Mouse (Mus musculus) neural tube, embryonic 11.5 days (tissue): ENCODE results near the gene Vps13c. TPM values are rescaled to one million over a fixed set of nuclear protein-coding genes. Genes with fewer than 3 reads are reported as not detected.

Experiments used
- ATAC-seq: fragments of 200-750 bp; cut with Nextera tagmentation; 2 replicates; pipeline ENCODE4 v1.8.0; 2017; ENCODE audit warnings: moderate number of reproducible peaks, mild to moderate bottlenecking, moderate TSS enrichment, moderate library complexity; ENCODE audit not compliant: insufficient read depth, low FRiP score, low TSS enrichment
- DNase-seq: peaks from one replicate; pipeline ENCODE4 v3.0.0-alpha.2; 2015; ENCODE audit warnings: low spot score
- H3K27ac ChIP-seq: fragments of 300-500 bp; sonication (generic); 2 replicates; pipeline ENCODE4 v1.5.1; 2014; ENCODE audit warnings: low read depth, mild to moderate bottlenecking, low read length
- H3K27me3 ChIP-seq: fragments of 300-500 bp; sonication (generic); 2 replicates; pipeline ENCODE4 v1.6.1; 2014; ENCODE audit warnings: mild to moderate bottlenecking, low read length, mixed read lengths; ENCODE audit not compliant: control insufficient read depth, insufficient read depth
- H3K36me3 ChIP-seq: fragments of 300-500 bp; sonication (generic); 2 replicates; pipeline ENCODE4 v1.6.1; 2014; ENCODE audit warnings: mild to moderate bottlenecking, low read length, moderate library complexity, mixed read lengths; ENCODE audit not compliant: control insufficient read depth, insufficient read depth
- H3K4me1 ChIP-seq: fragments of 300-500 bp; sonication (generic); 2 replicates; pipeline ENCODE4 v1.6.1; 2014; ENCODE audit warnings: low read length, mixed read lengths; ENCODE audit not compliant: control insufficient read depth, insufficient read depth
- H3K4me2 ChIP-seq: fragments of 300-500 bp; sonication (generic); 2 replicates; pipeline ENCODE4 v1.6.1; 2014; ENCODE audit warnings: low read depth, mild to moderate bottlenecking, moderate library complexity
- H3K4me3 ChIP-seq: fragments of 300-500 bp; sonication (generic); 2 replicates; pipeline ENCODE4 v1.5.1; 2014; ENCODE audit warnings: low read depth, low read length
- H3K9ac ChIP-seq: fragments of 300-500 bp; sonication (generic); 2 replicates; pipeline ENCODE4 v1.6.1; 2014; ENCODE audit warnings: mild to moderate bottlenecking, low read length
- H3K9me3 ChIP-seq: fragments of 300-500 bp; sonication (generic); 2 replicates; pipeline ENCODE4 v1.6.1; 2016; ENCODE audit warnings: low read length; ENCODE audit not compliant: control insufficient read depth
- WGBS: fragments of 180-500 bp; shearing (Covaris S2); extraction: QIAGEN DNeasy Blood & Tissue Kit; methylation state at CpG from one replicate; pipeline ENCODE4 v1.1.7; 2014; 5-methylcytosine and 5-hydroxymethylcytosine counted together
- polyA plus RNA-seq: library from polyadenylated mRNA; unstranded; fragments of >200 nt; fragmentation: Nextera tagmentation; extraction: Ambion mirVana; gene quantifications from 2 replicates; pipeline ENCODE4 v1.2.1, GENCODE M21; 2014

Vps13c gene
- polyA plus RNA-seq, 1 experiment from 2014 or later, result 7.8 TPM

- WGBS, result 92% methylated on average over 5 of the region's 5 CpGs
- H3K27me3 ChIP-seq, result no peaks in the 10 kb centered on the region
- H3K4me3 ChIP-seq, result no peak overlapping the region
- ATAC-seq, result no peak
- H3K9me3 ChIP-seq, result no peaks in the 10 kb centered on the region
- no peak overlapping the region for H3K27ac ChIP-seq
- peaks cover 9% of the 10 kb centered on the region; the same call in 1 of the 2 replicates for H3K4me1 ChIP-seq
- no peak overlapping the region for H3K9ac ChIP-seq
- no peak for DNase-seq
- H3K4me2 ChIP-seq, result no peak overlapping the region
- no peaks in the 10 kb centered on the region for H3K36me3 ChIP-seq
Observed at GRCm38 (mm10) chr9:67863332-67863731, 23.1 kb downstream of the Vps13c start.

- H3K4me2 ChIP-seq, result no peak overlapping the region
- no peaks in the 10 kb centered on the region for H3K9me3 ChIP-seq
- H3K27ac ChIP-seq, result no peak overlapping the region
- H3K36me3 ChIP-seq, result no peaks in the 10 kb centered on the region
- ATAC-seq (no peak), DNase-seq (no peak)
- 23% methylated on average over 4 of the region's 4 CpGs for WGBS
- H3K4me3 ChIP-seq, result no peak overlapping the region
- no peak overlapping the region for H3K9ac ChIP-seq
- H3K4me1 ChIP-seq, result peaks cover 9% of the 10 kb centered on the region; the same call in 1 of the 2 replicates
- H3K27me3 ChIP-seq, result no peaks in the 10 kb centered on the region
Observed at GRCm38 (mm10) chr9:67864011-67864410, 23.8 kb downstream of the Vps13c start.

- H3K36me3 ChIP-seq, result no peaks in the 10 kb centered on the region
- ATAC-seq (no peak), DNase-seq (no peak)
- H3K4me3 ChIP-seq, result no peak overlapping the region
- H3K4me1 ChIP-seq, result peaks cover 9% of the 10 kb centered on the region; the same call in 1 of the 2 replicates
- no peak overlapping the region for H3K4me2 ChIP-seq
- H3K9ac ChIP-seq, result no peak overlapping the region
- H3K9me3 ChIP-seq, result no peaks in the 10 kb centered on the region
- no peaks in the 10 kb centered on the region for H3K27me3 ChIP-seq
- 49% methylated on average over 7 of the region's 7 CpGs for WGBS
- H3K27ac ChIP-seq, result no peak overlapping the region
Observed at GRCm38 (mm10) chr9:67865411-67865810, 25.2 kb downstream of the Vps13c start.

GRCm38 (mm10) chr9:67867411-67867810, 27.2 kb downstream of the Vps13c start:
- H3K4me2 ChIP-seq, result no peak overlapping the region
- no peaks in the 10 kb centered on the region for H3K36me3 ChIP-seq
- no peak overlapping the region for H3K9ac ChIP-seq
- peaks cover 9% of the 10 kb centered on the region; the same call in 1 of the 2 replicates for H3K4me1 ChIP-seq
- no peaks in the 10 kb centered on the region for H3K27me3 ChIP-seq
- no peaks in the 10 kb centered on the region for H3K9me3 ChIP-seq
- no peak overlapping the region for H3K27ac ChIP-seq
- WGBS, result 52% methylated on average over 6 of the region's 6 CpGs
- no peak for ATAC-seq
- H3K4me3 ChIP-seq, result no peak overlapping the region
- DNase-seq, result no peak

- no peaks in the 10 kb centered on the region for H3K9me3 ChIP-seq
- H3K4me1 ChIP-seq, result peaks cover 6% of the 10 kb centered on the region; the same call in 1 of the 2 replicates
- H3K4me2 ChIP-seq, result no peak overlapping the region
- H3K4me3 ChIP-seq, result no peak overlapping the region
- ATAC-seq (no peak), DNase-seq (no peak)
- no peaks in the 10 kb centered on the region for H3K27me3 ChIP-seq
- WGBS, result 91% methylated on average over 16 of the region's 16 CpGs
- H3K9ac ChIP-seq, result no peak overlapping the region
- H3K27ac ChIP-seq, result no peak overlapping the region
- no peaks in the 10 kb centered on the region for H3K36me3 ChIP-seq
Observed at GRCm38 (mm10) chr9:67869691-67870450, 29.7 kb downstream of the Vps13c start.

- ATAC-seq (no peak), DNase-seq (no peak)
- Histone ChIP-seq H3K9ac (no peak overlapping the region), H3K9me3 (no peaks in the 10 kb centered on the region), H3K4me3 (no peak overlapping the region), H3K27ac (no peak overlapping the region), H3K4me1 (no peaks in the 10 kb centered on the region), H3K36me3 (no peaks in the 10 kb centered on the region), H3K4me2 (no peak overlapping the region), H3K27me3 (no peaks in the 10 kb centered on the region)
- WGBS, result 81% methylated on average over 7 of the region's 7 CpGs
Observed at GRCm38 (mm10) chr9:67874522-67875222, 34.5 kb downstream of the Vps13c start.

GRCm38 (mm10) chr9:67875337-67875736, 35.1 kb downstream of the Vps13c start:
- Histone ChIP-seq H3K4me1 (no peaks in the 10 kb centered on the region), H3K9ac (no peak overlapping the region), H3K9me3 (no peaks in the 10 kb centered on the region), H3K4me3 (no peak overlapping the region), H3K27ac (no peak overlapping the region), H3K36me3 (no peaks in the 10 kb centered on the region), H3K27me3 (no peaks in the 10 kb centered on the region), H3K4me2 (no peak overlapping the region)
- WGBS, result 58% methylated on average over 2 of the region's 2 CpGs
- DNase-seq (no peak), ATAC-seq (no peak)

- Histone ChIP-seq H3K27me3 (no peaks in the 10 kb centered on the region), H3K9me3 (no peaks in the 10 kb centered on the region), H3K4me1 (no peaks in the 10 kb centered on the region), H3K27ac (no peak overlapping the region), H3K4me2 (no peak overlapping the region), H3K9ac (no peak overlapping the region), H3K4me3 (no peak overlapping the region), H3K36me3 (no peaks in the 10 kb centered on the region; the same call in 1 of the 2 replicates)
- ATAC-seq (no peak), DNase-seq (no peak)
- WGBS, result 73% methylated on average over 14 of the region's 14 CpGs
Observed at GRCm38 (mm10) chr9:67877081-67877718, 37.0 kb downstream of the Vps13c start.
